10 mouse cellular contexts compared by ENCODE assay signal in the genomic region with DNA sequence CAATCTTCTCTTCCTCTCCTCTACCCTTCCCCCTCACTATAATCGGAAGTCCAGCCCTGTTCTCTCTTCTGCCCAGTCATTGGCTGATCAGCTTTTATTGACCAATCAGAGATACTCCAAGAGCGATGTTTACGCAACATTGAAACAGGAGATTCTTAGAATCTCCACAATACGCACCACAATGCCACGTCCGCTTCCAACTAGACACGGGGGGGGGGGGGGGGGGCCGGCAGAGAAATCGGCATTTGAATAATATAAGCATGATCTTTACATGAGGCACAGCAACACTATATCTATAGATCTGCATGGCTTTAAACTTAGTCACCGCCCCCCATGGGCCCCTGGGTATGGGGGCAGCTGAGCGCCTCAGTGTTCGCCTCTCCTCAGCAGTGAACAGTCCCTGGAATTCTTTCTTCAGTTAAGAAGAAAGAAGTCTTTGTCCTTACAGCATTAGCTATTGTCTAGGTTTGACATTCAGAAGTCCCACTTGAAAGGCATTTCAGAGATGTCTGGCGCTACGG. TPM values are rescaled to one million over a fixed set of nuclear protein-coding genes. Genes with fewer than 3 reads are reported as not detected.
DNase-seq lines count a peak whose midpoint lies in the region; ATAC-seq lines count a peak whose summit lies in the region.
"Had no signal": no experiment of that assay in that cellular context is flagged by ENCODE, and none has a peak within 500 bp of the region (broad histone marks: within the 10 kb centered on the region; RNA-seq: fewer than 3 reads in every experiment).

No protein-coding gene starts in this region.

- intact Hi-C loops in heart, postnatal 36 days (cut with DNase I) = loop anchor here (5.0 kb wide), 1 partner anchor 37 kb away; a partner anchor contains a TSS

- 0 out of 2 replicates have a peak overlapping the region, but pooled peaks have one; percentile 16 for H3K9ac ChIP-seq in heart, embryonic 11.5 days (ENCODE audit: low read depth, low read length)

- H3K4me1 ChIP-seq in heart, embryonic 11.5 days (ENCODE audit: control insufficient read depth, insufficient read depth, low read length) = peaks cover 9% of the 10 kb centered on the region
- peaks cover 34% of the 10 kb centered on the region for H3K4me1 ChIP-seq in hindbrain, embryonic 10.5 days (replicated peaks)
- peaks cover 24% of the 10 kb centered on the region for H3K4me1 ChIP-seq in midbrain, embryonic 10.5 days

- no peaks in the 10 kb centered on the region for H3K36me3 ChIP-seq in heart, embryonic 11.5 days (ENCODE audit: control insufficient read depth, insufficient read depth, low read length)
- no peaks in the 10 kb centered on the region for H3K36me3 ChIP-seq in hindbrain, embryonic 10.5 days
- H3K36me3 ChIP-seq in midbrain, embryonic 10.5 days = no peaks in the 10 kb centered on the region

- no peak for DNase-seq in heart, postnatal 36 days
- peak; percentile 84 for DNase-seq in Muller cell, postnatal 12 days (ENCODE audit: inconsistent ontology term)
- peak; percentile 80 for DNase-seq in hindbrain, embryonic 10.5 days (ENCODE audit: low spot score)
- DNase-seq in midbrain, embryonic 10.5 days (ENCODE audit: low spot score) = peak; percentile 78
- no peak for DNase-seq in urinary bladder, postnatal 36 days (ENCODE audit: low spot score in 2 of 2)
- DNase-seq in adrenal gland, postnatal 10 days = no peak
- no peak for DNase-seq in urinary bladder, adult 2 months (ENCODE audit: low spot score)
- DNase-seq: B cell, adult 2 months; kidney, adult 2 months had no signal

- H3K27me3 ChIP-seq in heart, embryonic 11.5 days (ENCODE audit: control insufficient read depth, insufficient read depth, low read length) = no peaks in the 10 kb centered on the region
- H3K27me3 ChIP-seq in hindbrain, embryonic 10.5 days (ENCODE audit: insufficient read depth, poor library complexity, severe bottlenecking) = no peaks in the 10 kb centered on the region
- H3K27me3 ChIP-seq in midbrain, embryonic 10.5 days (ENCODE audit: low read depth, poor library complexity, severe bottlenecking) = no peaks in the 10 kb centered on the region

- ATAC-seq in heart, embryonic 11.5 days (replicated peaks; ENCODE audit: insufficient number of reproducible peaks, low FRiP score, low TSS enrichment) = no peak

- H3K27ac ChIP-seq in heart, embryonic 11.5 days (ENCODE audit: low read depth, low read length) = no peak overlapping the region; the same call in 1 of the 2 replicates
- H3K27ac ChIP-seq in hindbrain, embryonic 10.5 days = peak overlapping the region; percentile 91
- H3K27ac ChIP-seq in midbrain, embryonic 10.5 days (replicated peaks) = peak overlapping the region; percentile 93

- WGBS in heart, embryonic 11.5 days (ENCODE audit: insufficient replicate concordance) = 54% methylated on average over 14 of the region's 14 CpGs
- WGBS in hindbrain, embryonic 10.5 days = 19% methylated on average over 14 of the region's 14 CpGs
- 27% methylated on average over 14 of the region's 14 CpGs for WGBS in midbrain, embryonic 10.5 days

- no peak overlapping the region for H3K4me3 ChIP-seq in heart, embryonic 11.5 days (ENCODE audit: low read depth, low read length)
- peak overlapping the region; percentile 47 for H3K4me3 ChIP-seq in hindbrain, embryonic 10.5 days
- H3K4me3 ChIP-seq in midbrain, embryonic 10.5 days = peak overlapping the region; percentile 50

- H3K4me2 ChIP-seq in heart, embryonic 11.5 days = peak overlapping the region; percentile 27; the same call in 1 of the 2 replicates

- H3K9me3 ChIP-seq in heart, embryonic 11.5 days (replicated peaks; ENCODE audit: control insufficient read depth, low read length) = no peaks in the 10 kb centered on the region
- H3K9me3 ChIP-seq in hindbrain, embryonic 10.5 days = no peaks in the 10 kb centered on the region
- H3K9me3 ChIP-seq in midbrain, embryonic 10.5 days (replicated peaks) = no peaks in the 10 kb centered on the region

RNA-seq across cellular contexts. Expression of a gene that starts 39.6 kb away (rescaled TPM):
- polyA plus RNA-seq in heart, embryonic 11.5 days (2014; fragmentation: Nextera tagmentation; extraction: Ambion mirVana) = 2.7 and 2.8 TPM in 2 replicates
- total RNA-seq in heart, postnatal 36 days (2021) = 1 to 10 TPM; 5.6 to 7.8 TPM
- polyA plus RNA-seq in hindbrain, embryonic 10.5 days (2016; fragmentation: Nextera tagmentation; extraction: Ambion mirVana) = 3.4 and 5.4 TPM in 2 replicates
- polyA plus RNA-seq in midbrain, embryonic 10.5 days (2016; fragmentation: Nextera tagmentation; extraction: Ambion mirVana) = 4.1 and 4.8 TPM in 2 replicates
- 1 to 10 TPM; 3.1 to 5.0 TPM for total RNA-seq in adrenal gland, postnatal 10 days (2021)
- 4.4 and 5.3 TPM in 2 replicates for polyA plus RNA-seq in urinary bladder, adult 2 months (2012; rRNA removed)

RNA-seq across cellular contexts. Expression of a gene that starts 45.4 kb away (rescaled TPM):
- 39.8 and 42.6 TPM in 2 replicates for polyA plus RNA-seq in heart, embryonic 11.5 days (2014; fragmentation: Nextera tagmentation; extraction: Ambion mirVana)
- 100 to 1,000 TPM; 109 to 112 TPM for total RNA-seq in heart, postnatal 36 days (2021)
- 13.6 and 15.3 TPM in 2 replicates for polyA plus RNA-seq in hindbrain, embryonic 10.5 days (2016; fragmentation: Nextera tagmentation; extraction: Ambion mirVana)
- polyA plus RNA-seq in midbrain, embryonic 10.5 days (2016; fragmentation: Nextera tagmentation; extraction: Ambion mirVana) = 9.1 and 11.4 TPM in 2 replicates
- total RNA-seq in adrenal gland, postnatal 10 days (2021) = 10 to 100 TPM; 29.3 to 38.6 TPM
- polyA plus RNA-seq in urinary bladder, adult 2 months (2012; rRNA removed) = 25.5 and 35.3 TPM in 2 replicates

Comparison
In these comparisons a context has a peak if more than half of its experiments do, and no peak if none do; other contexts are left out.
1. DNase-seq: peak in Muller cell, postnatal 12 days (single experiment), hindbrain, embryonic 10.5 days (single experiment) and midbrain, embryonic 10.5 days (single experiment); none in heart, postnatal 36 days (0 of 2), urinary bladder, postnatal 36 days (0 of 2), adrenal gland, postnatal 10 days (single experiment) and urinary bladder, adult 2 months (single experiment).